Mouse (Mus musculus) liver, postnatal 0 days (tissue): ENCODE measurements around the gene Ddx43.

Experiments
- CTCF ChIP-seq: sonication (generic); IDR thresholded peaks from 2 replicates; pipeline ENCODE4 v1.5.1; 2016; ENCODE audit warnings: antibody characterized with exemption, low read depth
- EP300 ChIP-seq: IDR thresholded peaks from 2 replicates; pipeline ENCODE4 v1.6.1; 2016; ENCODE audit warnings: antibody characterized with exemption, low read depth, mild to moderate bottlenecking

DNA sequence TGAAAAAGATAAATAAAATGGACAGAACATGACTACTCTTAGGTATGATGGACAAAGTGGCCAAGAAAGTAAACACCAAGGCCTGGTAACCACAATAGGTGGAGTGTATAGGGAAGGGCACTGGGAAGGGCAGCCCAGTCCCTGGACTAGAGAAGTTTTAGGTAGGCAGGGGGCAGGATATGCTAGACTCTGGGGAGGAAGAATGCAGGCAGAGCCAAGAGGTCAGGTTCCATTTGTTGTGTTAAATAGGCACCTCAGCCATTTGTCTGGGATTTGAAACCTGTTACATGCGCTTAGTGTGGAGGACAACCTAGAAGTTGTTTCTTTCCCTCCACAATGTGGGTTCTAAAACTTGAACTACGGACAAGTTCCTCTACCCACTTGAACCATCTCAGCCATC is 26.2 kb upstream of the Ddx43 start:
- TF ChIP-seq EP300 = no peak
- TF ChIP-seq CTCF = no peak
